Mouse (Mus musculus) forebrain, embryonic 13.5 days (tissue): ENCODE results near the gene Ccdc84. TPM values are rescaled to one million over a fixed set of nuclear protein-coding genes. Genes with fewer than 3 reads are reported as not detected.
A peak's percentile ranks its signal among the peaks of the same experiment; 100 is the strongest.
"Not testable (repeated sequence)": the region's sequence is repeated elsewhere in the genome, so short reads cannot be mapped to it uniquely, and the experiment has no call there.

Experiments used
- ATAC-seq: fragments of 200-750 bp; cut with Nextera tagmentation; 2 replicates; pipeline ENCODE4 v1.8.0; 2017
- H3K27ac ChIP-seq: fragments of 300-500 bp; sonication (generic); 2 replicates; pipeline ENCODE4 v1.5.1; 2015; ENCODE audit warnings: inconsistent platforms, mild to moderate bottlenecking, moderate library complexity
- H3K27me3 ChIP-seq: fragments of 300-500 bp; sonication (generic); 2 replicates; pipeline ENCODE4 v1.6.1; 2015; ENCODE audit warnings: mild to moderate bottlenecking, inconsistent platforms
- H3K36me3 ChIP-seq: fragments of 300-500 bp; sonication (generic); 2 replicates; pipeline ENCODE4 v1.6.1; 2015; ENCODE audit warnings: mild to moderate bottlenecking, inconsistent platforms; ENCODE audit not compliant: poor library complexity, severe bottlenecking
- H3K4me1 ChIP-seq: fragments of 300-500 bp; sonication (generic); 2 replicates; pipeline ENCODE4 v1.6.1; 2015; ENCODE audit warnings: inconsistent platforms
- H3K4me2 ChIP-seq: fragments of 300-500 bp; sonication (generic); 2 replicates; pipeline ENCODE4 v1.6.1; 2015; ENCODE audit warnings: inconsistent platforms, mild to moderate bottlenecking, moderate library complexity
- H3K4me3 ChIP-seq: fragments of 300-500 bp; sonication (generic); 2 replicates; pipeline ENCODE4 v1.5.1; 2015; ENCODE audit warnings: mild to moderate bottlenecking, inconsistent platforms
- H3K9ac ChIP-seq: fragments of 300-500 bp; sonication (generic); 2 replicates; pipeline ENCODE4 v1.6.1; 2015; ENCODE audit warnings: mild to moderate bottlenecking, inconsistent platforms
- H3K9me3 ChIP-seq: fragments of 300-500 bp; sonication (generic); replicated peaks from 2 replicates; pipeline ENCODE4 v1.6.1; 2016; ENCODE audit warnings: inconsistent platforms
- WGBS: fragments of 180-500 bp; shearing (Covaris S2); methylation state at CpG from one replicate; pipeline ENCODE4 v1.1.7; 2015; 5-methylcytosine and 5-hydroxymethylcytosine counted together
- polyA plus RNA-seq: library from polyadenylated mRNA; unstranded; fragments of >200 nt; fragmentation: Nextera tagmentation; extraction: Ambion mirVana; gene quantifications from 2 replicates; pipeline ENCODE4 v1.2.1, GENCODE M21; 2015

Gene Ccdc84
- polyA plus RNA-seq: 29.1 and 30.3 TPM in 2 replicates

DNA sequence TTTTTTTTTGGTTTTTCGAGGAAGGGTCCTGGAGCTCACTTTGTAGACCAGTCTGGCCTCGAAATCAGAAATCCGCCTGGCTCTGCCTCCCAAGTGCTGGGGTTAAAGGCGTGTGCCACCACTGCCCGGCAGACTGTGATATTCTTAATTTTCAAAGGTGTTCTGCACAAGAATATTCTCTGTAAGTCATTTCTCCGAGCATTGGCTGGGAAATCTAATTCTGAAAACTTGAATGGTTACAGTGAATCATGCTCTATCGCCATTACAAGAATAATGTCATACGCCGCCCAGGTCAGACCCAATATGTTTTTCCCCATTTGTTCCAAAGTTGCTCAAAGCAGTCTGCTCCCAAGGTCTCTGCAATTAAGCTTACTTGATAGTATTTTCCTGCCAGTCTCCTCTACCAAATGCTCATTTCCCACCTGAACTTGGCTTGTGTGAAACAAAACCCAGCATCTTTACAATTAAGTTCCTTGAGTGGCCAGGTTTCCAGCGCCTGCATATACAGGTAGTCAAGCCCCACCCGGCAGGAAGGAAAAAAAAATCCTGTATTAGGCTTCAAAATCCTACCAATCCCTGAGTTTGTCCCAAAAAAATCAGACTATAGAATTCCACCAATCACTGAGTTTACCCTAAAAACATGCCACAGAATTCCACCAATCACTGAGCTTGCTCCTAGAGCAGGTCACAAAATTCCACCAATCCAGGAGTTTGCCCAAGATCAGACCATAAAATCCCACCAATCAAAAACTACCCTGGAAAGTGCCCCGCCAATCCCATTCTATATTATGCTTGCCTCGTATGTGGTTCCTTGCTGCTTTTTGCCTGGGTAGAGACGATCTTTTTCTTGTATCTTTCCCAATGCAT is at the start of gene Ccdc84:
Gene Ccdc84, minus strand, starts transcription at position 51 of the 867 bp plus-strand sequence.
- H3K4me2 ChIP-seq: peak within 1 kb of the TSS; percentile 85
- peaks cover 17% of the 10 kb centered on the region; the same call in 1 of the 2 replicates for H3K36me3 ChIP-seq
- 80% methylated on average over 14 of the region's 14 CpGs for WGBS
- no peak for ATAC-seq
- peak within 1 kb of the TSS; percentile 81 for H3K4me3 ChIP-seq
- H3K9ac ChIP-seq: peak within 1 kb of the TSS; percentile 86
- H3K4me1 ChIP-seq: peaks cover 8% of the 10 kb centered on the region
- no peaks in the 10 kb centered on the region for H3K9me3 ChIP-seq
- peak within 1 kb of the TSS; percentile 72 for H3K27ac ChIP-seq
- no peaks in the 10 kb centered on the region for H3K27me3 ChIP-seq

DNA sequence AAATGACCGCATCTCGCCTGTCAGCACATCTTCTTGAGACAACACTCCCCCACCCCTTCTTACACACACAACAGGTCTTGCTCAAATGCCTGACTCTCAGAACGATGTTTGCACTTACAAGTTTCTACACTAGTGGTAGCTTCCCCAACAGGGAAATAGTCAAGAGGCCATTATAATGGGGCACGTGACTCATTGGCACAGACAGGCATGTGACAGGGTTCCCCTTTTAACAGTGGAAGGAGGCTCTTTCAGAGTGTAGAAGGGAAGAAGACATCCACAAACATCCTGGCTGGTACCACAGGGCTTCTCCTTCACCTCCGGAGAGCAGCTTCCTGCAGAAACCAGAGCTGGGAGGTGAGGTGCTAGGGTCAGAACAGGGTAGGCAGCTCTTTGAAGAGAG is 43.6 kb upstream of the Ccdc84 start:
- no peak for ATAC-seq
- 83% methylated on average over 5 of the region's 5 CpGs for whole genome bisulfite sequencing

DNA sequence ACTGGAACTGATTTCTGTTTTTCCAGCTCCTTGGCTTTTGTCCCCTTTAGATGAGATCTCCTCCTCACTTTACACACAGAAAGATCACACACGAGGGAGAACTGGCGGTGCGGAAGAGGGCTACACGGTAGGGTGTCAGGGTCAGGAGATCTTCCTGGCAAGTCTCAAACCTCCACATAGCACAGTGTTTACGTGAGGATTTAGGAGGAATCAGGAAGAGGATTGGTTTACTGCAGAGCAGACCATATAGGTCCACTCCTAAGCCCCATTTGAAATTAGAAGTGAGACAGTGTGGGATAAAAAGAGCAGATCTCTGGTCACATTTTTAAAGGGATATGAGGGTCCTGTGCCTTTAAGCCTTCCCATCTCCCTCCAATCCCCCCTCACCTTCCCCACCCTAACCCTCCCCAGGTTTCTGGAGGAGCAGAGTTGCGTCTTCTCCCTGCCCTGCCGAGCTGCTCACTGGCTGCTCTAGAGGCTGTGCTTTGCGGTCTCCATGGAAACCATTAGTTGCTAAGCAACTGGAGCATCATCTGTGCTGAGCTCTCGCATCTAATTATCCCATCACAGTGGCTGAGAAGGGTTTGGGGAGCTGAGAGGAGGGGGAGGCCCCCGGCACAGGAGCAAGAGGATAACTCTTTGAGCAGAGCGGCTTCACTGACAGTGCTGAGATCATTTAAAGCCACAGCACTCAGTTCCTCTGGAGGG is 38.8 kb upstream of the Ccdc84 start:
- no peaks in the 10 kb centered on the region for H3K36me3 ChIP-seq
- H3K4me2 ChIP-seq: peak overlapping the region; percentile 55
- peaks cover 40% of the 10 kb centered on the region for H3K4me1 ChIP-seq
- peak; percentile 97 for ATAC-seq
- no peaks in the 10 kb centered on the region for H3K9me3 ChIP-seq
- H3K4me3 ChIP-seq: peak overlapping the region; percentile 16; the same call in 1 of the 2 replicates
- H3K27ac ChIP-seq: peak overlapping the region; percentile 94
- H3K9ac ChIP-seq: peak overlapping the region; percentile 54
- H3K27me3 ChIP-seq: peaks cover 14% of the 10 kb centered on the region
- WGBS: 1% methylated on average over 11 of the region's 11 CpGs

More for the DNA sequence above, 43.6 kb upstream of the Ccdc84 start:
- Histone ChIP-seq H3K4me3 (no peak overlapping the region), H3K27me3 (no peaks in the 10 kb centered on the region), H3K36me3 (no peaks in the 10 kb centered on the region), H3K4me2 (no peak overlapping the region), H3K27ac (no peak overlapping the region), H3K4me1 (peaks cover 16% of the 10 kb centered on the region), H3K9ac (no peak overlapping the region), H3K9me3 (no peaks in the 10 kb centered on the region)

DNA sequence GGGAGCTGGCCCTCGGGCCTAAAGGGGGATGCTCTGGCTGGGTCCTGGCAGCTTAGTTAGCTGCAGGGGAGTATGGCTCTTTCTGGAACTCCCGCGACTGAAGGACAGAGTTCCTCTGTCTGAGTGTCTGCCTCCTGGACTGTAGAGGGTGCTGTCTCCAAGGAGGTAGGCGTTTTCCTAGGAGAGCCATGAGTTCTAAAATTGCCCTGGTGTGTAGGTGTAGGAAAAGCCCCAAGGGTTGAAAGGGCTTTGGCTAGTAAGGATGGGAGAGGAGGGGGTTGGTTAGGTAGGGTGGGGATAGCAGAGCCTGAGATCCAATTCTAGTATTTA is 36.5 kb upstream of the Ccdc84 start, which contains the start of gene Upk2:
Gene Upk2, minus strand, starts transcription at position 86 of the 330 bp plus-strand sequence.
- Histone ChIP-seq H3K4me2 (no peak within 1 kb of the TSS), H3K4me3 (no peak within 1 kb of the TSS), H3K4me1 (peaks cover 40% of the 10 kb centered on the region), H3K9me3 (no peaks in the 10 kb centered on the region), H3K36me3 (no peaks in the 10 kb centered on the region), H3K9ac (peak within 1 kb of the TSS; percentile 22; the same call in 1 of the 2 replicates), H3K27ac (0 out of 2 replicates have a peak within 1 kb of the TSS, but pooled peaks have one; percentile 1), H3K27me3 (peaks cover 14% of the 10 kb centered on the region)
- ATAC-seq: no peak
- WGBS: 16% methylated on average over 4 of the region's 4 CpGs

DNA sequence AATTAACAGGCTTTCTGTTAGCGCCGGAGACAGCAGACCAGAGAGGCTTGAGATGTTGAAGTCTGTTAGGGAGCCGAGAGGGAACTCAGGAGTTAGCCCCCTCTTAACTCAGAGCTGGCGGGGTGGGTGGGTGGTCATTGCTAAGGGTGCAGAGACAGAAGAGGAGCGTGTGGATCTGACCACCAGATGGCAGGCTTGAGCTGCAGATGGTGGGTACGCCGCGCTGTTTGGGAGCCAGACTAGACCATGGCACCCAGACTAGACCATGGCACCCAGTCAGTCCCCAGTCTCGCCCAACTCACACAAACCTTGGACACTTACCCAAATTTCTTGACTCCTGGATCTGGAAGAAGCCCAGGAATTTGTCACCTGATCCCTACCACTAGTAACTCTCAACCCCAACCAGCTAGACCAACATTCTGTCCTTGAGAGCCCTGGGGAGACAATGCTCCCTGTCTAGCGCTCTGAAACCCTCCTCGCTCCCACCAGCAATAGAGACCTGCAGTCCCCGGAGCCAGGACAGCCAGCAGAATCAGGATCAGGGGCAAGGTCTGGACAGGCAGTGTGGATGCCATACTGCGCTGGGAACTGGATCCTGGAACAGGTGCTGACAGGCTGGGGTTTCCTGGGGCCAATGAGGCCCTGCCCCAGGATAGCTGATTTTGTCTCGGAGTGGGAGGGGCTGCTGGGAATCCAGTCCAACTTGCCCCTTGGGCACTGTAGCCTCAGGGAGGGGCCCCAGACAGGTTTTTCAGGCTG is 35.9 kb upstream of the Ccdc84 start:
- H3K36me3 ChIP-seq: no peaks in the 10 kb centered on the region

DNA sequence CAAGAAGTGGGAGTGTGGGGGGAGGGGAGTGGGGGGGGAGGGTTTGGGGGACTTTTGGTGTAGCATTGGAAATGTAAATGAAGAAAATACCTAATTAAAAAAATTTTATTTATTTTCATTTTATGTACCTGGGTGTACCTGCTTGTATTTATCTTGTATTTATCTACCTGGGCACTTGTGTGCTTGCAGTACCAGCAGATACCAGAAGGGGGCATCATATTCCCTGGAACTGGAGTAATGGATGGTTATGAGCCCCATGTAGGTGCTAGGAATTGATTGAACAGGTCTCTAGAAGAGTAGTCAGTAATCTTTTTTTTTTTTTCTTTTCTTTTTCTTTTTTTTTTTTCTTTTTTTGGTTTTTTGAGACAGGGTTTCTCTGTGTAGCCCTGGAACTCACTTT is 32.0 kb upstream of the Ccdc84 start:
- H3K36me3 ChIP-seq: no peaks in the 10 kb centered on the region
- H3K4me1 ChIP-seq: peaks cover 8% of the 10 kb centered on the region; the same call in 1 of the 2 replicates
- no peak overlapping the region for H3K27ac ChIP-seq
- no peak for ATAC-seq
- peaks cover 14% of the 10 kb centered on the region for H3K27me3 ChIP-seq
- no peak overlapping the region for H3K9ac ChIP-seq
- no peaks in the 10 kb centered on the region for H3K9me3 ChIP-seq
- no peak overlapping the region for H3K4me3 ChIP-seq
- no peak overlapping the region for H3K4me2 ChIP-seq

More for the DNA sequence above, 35.9 kb upstream of the Ccdc84 start:
- 12% methylated on average over 14 of the region's 14 CpGs for WGBS
- Histone ChIP-seq H3K27me3 (peaks cover 14% of the 10 kb centered on the region), H3K9me3 (no peaks in the 10 kb centered on the region), H3K4me1 (peaks cover 40% of the 10 kb centered on the region), H3K4me2 (no peak overlapping the region), H3K4me3 (no peak overlapping the region), H3K27ac (no peak overlapping the region), H3K9ac (no peak overlapping the region)
- ATAC-seq: peak; percentile 74

DNA sequence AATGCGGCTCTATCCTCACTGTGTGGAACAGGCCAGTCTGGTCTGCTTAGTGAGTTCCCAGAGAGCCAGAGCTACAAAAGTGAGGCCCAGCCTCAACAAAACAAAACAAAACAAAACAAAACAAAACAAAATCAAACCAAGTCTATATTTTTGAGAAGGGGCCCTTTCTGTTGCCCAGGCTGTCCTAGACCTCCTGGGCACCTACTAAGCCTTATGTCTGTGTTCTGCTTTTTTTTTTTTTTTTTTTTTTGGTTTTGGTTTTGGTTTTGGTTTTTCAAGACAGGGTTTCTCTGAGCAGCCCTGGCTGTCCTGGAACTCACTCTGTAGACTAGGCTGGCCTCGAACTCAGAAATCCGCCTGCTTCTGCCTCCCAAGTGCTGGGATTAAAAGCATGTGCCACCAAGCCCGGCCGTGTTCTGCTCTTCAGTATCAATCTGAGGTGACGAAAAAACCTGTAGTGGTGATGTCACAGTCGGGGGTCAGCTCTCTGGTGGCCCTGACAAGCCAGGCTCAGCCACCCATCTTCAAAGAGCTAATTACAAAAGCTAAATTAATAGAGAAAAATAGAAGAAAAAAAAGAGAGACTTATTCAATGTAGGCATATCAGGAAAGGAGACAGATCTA is 26.1 kb upstream of the Ccdc84 start:
- H3K4me2 ChIP-seq, H3K9ac ChIP-seq, H3K27me3 ChIP-seq, H3K4me1 ChIP-seq, H3K36me3 ChIP-seq, H3K27ac ChIP-seq, H3K9me3 ChIP-seq, ATAC-seq, H3K4me3 ChIP-seq: not testable (repeated sequence)
- 80% methylated on average over 7 of the region's 7 CpGs for WGBS

DNA sequence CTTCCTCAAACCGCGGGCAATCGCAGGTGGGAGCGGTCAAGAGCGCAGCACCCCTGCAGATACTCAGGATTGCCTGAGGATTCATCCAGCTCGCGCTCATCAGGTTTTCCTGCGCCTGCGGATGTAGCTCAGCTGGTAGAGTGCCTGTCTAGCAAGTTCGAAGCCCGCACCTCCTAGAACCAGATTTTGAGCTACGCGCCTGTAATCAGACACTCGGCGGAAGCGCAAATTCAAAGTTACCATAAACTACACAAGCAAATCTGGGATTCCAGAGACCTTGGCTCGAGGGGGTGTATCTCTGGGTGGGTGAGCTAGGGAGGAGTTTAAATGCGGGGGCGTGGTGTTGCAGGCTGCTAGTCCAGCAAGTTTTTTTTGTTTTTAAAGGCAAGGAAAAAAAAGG is 22.6 kb upstream of the Ccdc84 start, which contains the start of gene Foxr1:
Gene Foxr1, minus strand, starts transcription at position 176 of the 400 bp plus-strand sequence.
- Histone ChIP-seq H3K9me3 (no peaks in the 10 kb centered on the region), H3K4me1 (no peaks in the 10 kb centered on the region), H3K4me2 (no peak within 1 kb of the TSS), H3K27ac (no peak within 1 kb of the TSS), H3K4me3 (no peak within 1 kb of the TSS), H3K27me3 (no peaks in the 10 kb centered on the region), H3K36me3 (no peaks in the 10 kb centered on the region), H3K9ac (no peak within 1 kb of the TSS)
- no peak for ATAC-seq
- WGBS: 83% methylated on average over 19 of the region's 19 CpGs

DNA sequence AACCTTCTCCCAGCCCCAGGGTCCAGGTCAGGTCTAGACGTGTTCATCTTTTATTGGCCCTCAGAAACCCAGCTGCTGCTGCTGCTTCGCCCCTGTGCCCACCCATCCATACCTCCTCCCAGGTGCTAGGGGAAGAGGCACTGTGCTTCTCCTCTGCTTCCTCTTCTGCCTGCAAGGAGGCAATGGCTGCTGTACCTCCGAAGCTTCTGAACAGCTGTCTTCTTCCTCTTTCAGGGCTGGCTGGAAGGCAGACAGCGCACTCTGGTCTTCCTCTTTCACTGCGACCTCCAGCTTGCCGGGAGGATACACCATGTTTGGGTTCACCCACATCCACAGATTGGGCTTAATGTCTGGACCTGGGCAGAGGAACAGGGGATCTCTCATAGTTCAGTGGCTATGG is 17.4 kb upstream of the Ccdc84 start:
- no peak overlapping the region for H3K27ac ChIP-seq
- no peaks in the 10 kb centered on the region for H3K36me3 ChIP-seq
- H3K9me3 ChIP-seq: no peaks in the 10 kb centered on the region
- 84% methylated on average over 6 of the region's 6 CpGs for WGBS
- H3K27me3 ChIP-seq: no peaks in the 10 kb centered on the region
- no peak overlapping the region for H3K4me3 ChIP-seq
- H3K4me1 ChIP-seq: 0 out of 2 replicates have a peak, but pooled peaks cover 3% of the 10 kb centered on the region
- ATAC-seq: no peak
- no peak overlapping the region for H3K4me2 ChIP-seq
- 0 out of 2 replicates have a peak overlapping the region, but pooled peaks have one; percentile 27 for H3K9ac ChIP-seq

DNA sequence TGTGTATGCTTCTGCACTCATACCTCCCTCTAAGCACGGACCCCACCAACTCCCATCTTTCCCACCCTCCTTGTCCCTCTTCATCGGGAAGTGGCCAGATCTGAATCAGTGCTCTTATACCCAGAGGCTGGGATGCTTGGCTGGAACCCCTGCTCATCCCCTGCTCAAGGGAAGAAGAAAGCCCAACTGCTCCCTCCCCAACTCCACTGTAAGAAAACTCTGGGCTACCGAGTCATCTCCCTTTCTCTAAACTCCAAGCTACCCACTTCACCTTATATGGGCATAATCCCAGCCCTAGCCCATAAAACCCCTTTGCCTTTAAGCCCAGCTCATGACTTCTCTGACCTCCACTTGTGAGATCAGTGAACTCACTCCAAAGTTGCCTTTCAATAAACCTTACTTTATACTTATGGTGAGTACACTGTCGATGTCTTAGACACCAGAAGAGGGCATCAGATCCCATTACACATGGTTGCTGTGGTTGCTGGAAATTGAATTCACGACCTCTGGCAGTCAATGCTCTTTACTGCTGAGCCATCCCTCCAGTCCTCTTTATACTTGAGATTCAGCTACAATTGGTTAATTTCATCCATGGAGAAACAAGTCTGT is 14.3 kb upstream of the Ccdc84 start:
- Histone ChIP-seq H3K9ac (no peak overlapping the region), H3K27ac (no peak overlapping the region), H3K4me3 (no peak overlapping the region), H3K4me1 (0 out of 2 replicates have a peak, but pooled peaks cover 3% of the 10 kb centered on the region), H3K27me3 (no peaks in the 10 kb centered on the region), H3K36me3 (no peaks in the 10 kb centered on the region), H3K9me3 (no peaks in the 10 kb centered on the region), H3K4me2 (no peak overlapping the region)
- no peak for ATAC-seq
- 57% methylated on average over 5 of the region's 5 CpGs for WGBS

DNA sequence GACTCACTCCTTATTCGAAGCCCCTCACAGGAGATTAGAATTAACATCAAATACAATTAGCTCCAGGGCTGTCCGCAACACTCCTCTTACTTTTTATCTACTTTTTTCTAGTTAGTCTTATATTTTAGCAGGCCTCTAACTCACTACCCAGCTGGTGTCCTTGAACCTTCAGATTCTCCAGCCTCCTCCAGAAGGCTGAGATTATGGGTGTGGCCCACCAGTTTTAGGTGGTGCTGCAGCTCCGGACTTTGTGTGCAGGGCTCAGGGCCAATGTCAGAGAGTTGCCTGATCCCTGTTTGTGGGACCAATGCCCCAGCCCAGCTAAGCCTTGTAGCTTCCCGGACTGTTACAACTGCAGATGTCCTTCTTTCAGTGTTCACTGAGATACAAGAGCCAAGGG is 5.2 kb upstream of the Ccdc84 start:
- ATAC-seq: no peak
- Histone ChIP-seq H3K4me1 (no peaks in the 10 kb centered on the region; the same call in 1 of the 2 replicates), H3K9ac (no peak overlapping the region), H3K9me3 (no peaks in the 10 kb centered on the region), H3K27ac (no peak overlapping the region), H3K36me3 (no peaks in the 10 kb centered on the region), H3K27me3 (no peaks in the 10 kb centered on the region), H3K4me2 (no peak overlapping the region), H3K4me3 (no peak overlapping the region)
- WGBS: 88% methylated on average over 4 of the region's 4 CpGs
